Mouse (Mus musculus): ENCODE measurements at regions not wholly inside any gene's neighbourhood (a gene's known extent, or its start where the extent isn't known, plus 50 kb on each side); places are given as distances from the start of the nearest gene placed in this dataset.

- DNase-seq (ENCODE audit: low spot score in 2 of 2) = no peak
Measured at GRCm38 (mm10) chr3:100773237-100773636, 52.0 kb upstream of the Vtcn1 start.

DNA sequence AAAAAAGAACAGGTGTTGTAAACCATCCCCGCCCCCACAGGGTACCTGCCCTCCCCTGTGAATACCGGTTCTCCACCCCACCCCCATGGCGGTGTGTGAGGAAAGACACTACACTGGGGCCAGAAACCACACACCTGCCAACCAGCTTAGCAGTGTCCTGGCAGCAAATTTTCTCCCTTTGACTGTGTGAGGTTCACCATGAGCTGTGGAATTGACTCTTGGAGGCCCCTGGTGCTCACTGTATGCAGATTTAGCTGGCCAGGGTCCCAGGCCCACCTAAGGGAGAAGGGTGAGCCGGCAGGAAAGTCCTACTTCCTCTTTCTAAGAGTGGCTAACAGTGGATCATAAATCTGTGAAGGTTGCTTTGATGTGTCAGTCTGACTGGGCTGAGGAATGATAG lies 53.9 kb upstream of the Vtcn1 start:
- DNase-seq (ENCODE audit: low spot score in 2 of 2) = no peak

DNA sequence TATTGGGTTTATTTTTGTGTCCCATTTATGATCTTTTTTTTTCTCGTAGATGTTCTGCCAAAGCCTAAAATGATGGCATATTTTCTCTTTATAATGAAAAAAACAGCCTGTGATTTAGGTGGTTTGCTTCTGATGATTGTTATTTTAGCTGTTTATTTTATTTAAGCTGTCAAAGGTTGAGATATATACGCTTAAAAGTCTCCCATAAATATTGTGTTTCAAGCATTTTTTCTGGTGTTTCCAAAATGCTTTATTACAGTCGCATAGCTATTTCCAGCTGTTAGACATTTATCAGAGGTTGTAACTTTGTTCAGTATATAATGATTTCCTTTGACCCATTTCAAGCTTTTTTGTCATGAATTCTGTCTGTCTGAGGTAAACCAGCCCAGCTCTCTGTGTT lies 54.4 kb upstream of the Vtcn1 start:
- no peak for DNase-seq (ENCODE audit: low spot score in 2 of 2)

GRCm38 (mm10) chr3:100769146-100769545 lies 56.1 kb upstream of the Vtcn1 start:
- DNase-seq (ENCODE audit: low spot score in 2 of 2) = no peak

GRCm38 (mm10) chr3:100768170-100768624 lies 57.1 kb upstream of the Vtcn1 start:
- DNase-seq (ENCODE audit: low spot score in 2 of 2) = peak; percentile 8 to 13

- DNase-seq (ENCODE audit: low spot score in 2 of 2) = no peak
Measured at GRCm38 (mm10) chr3:100765323-100765722, 59.9 kb upstream of the Vtcn1 start.

DNA sequence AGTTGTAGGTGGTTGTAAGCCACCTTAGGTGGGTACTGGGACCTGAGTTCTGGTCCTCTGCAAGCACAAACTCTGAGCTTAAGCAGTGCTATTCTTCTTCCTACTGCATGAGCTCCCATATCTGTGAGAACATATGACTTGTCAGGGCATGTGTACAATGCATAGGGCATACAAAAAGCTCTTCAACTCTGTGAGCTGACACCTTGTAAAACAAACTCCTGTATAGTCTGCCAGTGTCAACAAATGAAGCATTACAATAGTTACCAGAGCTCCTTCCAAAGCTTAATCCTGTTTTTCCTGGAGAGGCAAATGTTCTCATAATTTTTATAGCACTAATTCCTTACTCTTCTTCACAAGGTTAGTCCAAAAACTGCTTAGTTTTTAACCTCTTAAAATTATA lies 62.4 kb upstream of the Vtcn1 start:
- no peak for DNase-seq (ENCODE audit: low spot score in 2 of 2)

DNA sequence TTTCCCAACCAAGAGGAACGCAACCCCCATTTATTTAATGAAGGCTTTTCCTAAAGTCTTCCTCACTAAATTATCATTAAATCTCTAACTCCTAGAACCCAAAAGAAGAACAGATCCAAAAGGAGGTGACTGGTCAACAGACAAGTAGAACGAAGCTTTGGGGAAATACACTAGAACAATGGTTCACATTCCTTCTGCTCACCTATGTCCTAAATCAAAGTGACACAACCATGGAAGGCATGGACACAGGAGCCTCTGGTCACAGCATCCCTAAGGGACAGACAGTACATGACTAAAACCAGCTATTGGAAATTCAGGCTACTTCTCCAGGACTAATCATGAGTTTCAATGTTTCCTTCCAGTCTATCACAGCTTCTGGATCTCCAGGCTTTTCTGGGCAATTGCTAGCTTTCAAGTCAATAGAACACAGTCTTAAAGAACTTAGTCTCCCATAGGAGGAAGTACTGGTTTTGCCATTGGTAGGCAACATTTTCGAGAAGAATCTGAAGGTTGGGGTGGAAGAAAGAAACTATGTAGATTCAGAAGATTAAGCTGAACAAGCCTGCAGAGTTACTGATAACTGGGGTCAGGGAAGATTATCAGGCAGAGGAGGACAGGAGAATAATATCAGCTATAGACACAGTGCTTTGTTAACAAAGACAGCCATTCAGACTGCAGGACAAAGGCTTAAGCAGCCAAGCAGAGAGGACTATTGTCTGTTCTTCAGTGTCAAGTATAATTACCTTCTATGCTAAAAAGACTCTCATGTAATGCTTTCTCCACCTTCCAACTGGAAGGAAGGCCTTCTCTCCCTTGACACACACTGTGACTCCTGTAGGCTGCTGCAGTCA lies 65.9 kb upstream of the Vtcn1 start:
- DNase-seq (ENCODE audit: low spot score in 2 of 2) = no peak

GRCm38 (mm10) chr3:100754677-100755076 lies 69.4 kb upstream of the Man1a2 start:
- no peak for DNase-seq (ENCODE audit: low spot score in 2 of 2)

- no peak for DNase-seq (ENCODE audit: low spot score in 2 of 2)
Measured at GRCm38 (mm10) chr3:100751211-100751610, 65.9 kb upstream of the Man1a2 start.

DNA sequence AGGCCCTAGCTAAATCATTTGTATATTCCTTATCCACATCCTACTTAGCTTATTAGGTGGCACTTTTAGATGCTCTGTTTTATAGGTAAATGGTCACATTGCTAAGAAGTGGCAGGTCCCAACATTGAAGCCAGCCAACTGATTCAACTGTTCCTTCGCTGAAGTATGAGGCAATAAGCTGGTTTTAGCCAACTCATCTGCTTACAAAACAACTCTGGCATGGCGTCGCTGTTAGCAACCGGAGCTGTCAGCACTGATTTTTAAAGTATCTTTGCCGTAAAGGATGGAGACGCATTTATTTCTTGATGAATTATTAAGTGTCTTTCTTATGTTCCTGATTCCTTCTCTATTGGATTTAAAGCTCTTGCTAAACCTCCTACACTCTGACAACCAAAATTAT lies 63.4 kb upstream of the Man1a2 start:
- no peak for DNase-seq (ENCODE audit: low spot score in 2 of 2)

- DNase-seq (ENCODE audit: low spot score in 2 of 2) = no peak
Measured at GRCm38 (mm10) chr3:100748309-100748691, 63.0 kb upstream of the Man1a2 start.

- no peak for DNase-seq (ENCODE audit: low spot score in 2 of 2)
Measured at GRCm38 (mm10) chr3:100747421-100748308, 62.4 kb upstream of the Man1a2 start.

- DNase-seq (ENCODE audit: low spot score in 2 of 2) = no peak
Measured at GRCm38 (mm10) chr3:100737660-100738059, 52.4 kb upstream of the Man1a2 start.

DNA sequence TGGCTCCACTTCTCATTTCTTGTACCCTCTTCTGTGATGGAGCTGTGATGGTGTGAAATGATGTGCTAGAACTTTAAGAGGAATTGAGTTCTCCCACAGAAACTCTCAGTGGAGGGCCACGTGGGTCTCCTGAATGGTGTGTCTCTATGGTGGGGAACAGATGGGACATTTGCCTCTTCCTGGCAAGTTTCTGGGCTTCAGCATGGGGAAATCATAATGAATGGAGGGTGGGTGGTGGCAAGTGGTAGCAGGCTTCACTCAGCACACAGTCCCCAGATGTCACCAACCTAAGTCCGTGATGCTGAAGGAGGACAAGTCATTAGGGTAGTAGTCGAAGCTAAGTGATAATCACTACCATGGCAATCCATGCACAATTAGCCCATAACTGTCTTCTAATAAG lies 51.2 kb upstream of the Man1a2 start:
- no peak for DNase-seq (ENCODE audit: low spot score in 2 of 2)

All from frontal cortex, postnatal 14 days (tissue).